Mouse (Mus musculus) intestine, postnatal 0 days (tissue): ENCODE results near the gene Sdhb. TPM values are rescaled to one million over a fixed set of nuclear protein-coding genes. Genes with fewer than 3 reads are reported as not detected.
A peak's percentile ranks its signal among the peaks of the same experiment; 100 is the strongest.

Experiments used
- ATAC-seq: fragments of 200-750 bp; cut with Nextera tagmentation; 2 replicates; pipeline ENCODE4 v1.8.0; 2017; ENCODE audit warnings: mild to moderate bottlenecking, moderate TSS enrichment, moderate library complexity
- H3K27ac ChIP-seq: fragments of 300-500 bp; sonication (generic); 2 replicates; pipeline ENCODE4 v1.5.1; 2014; ENCODE audit warnings: mild to moderate bottlenecking, low read depth, low read length, moderate library complexity
- H3K27me3 ChIP-seq: fragments of 300-500 bp; sonication (generic); replicated peaks from 2 replicates; pipeline ENCODE4 v1.6.1; 2014; ENCODE audit warnings: low read length, mixed read lengths; ENCODE audit not compliant: control insufficient read depth, insufficient read depth
- H3K36me3 ChIP-seq: fragments of 300-500 bp; sonication (generic); 2 replicates; pipeline ENCODE4 v1.6.1; 2014; ENCODE audit warnings: mild to moderate bottlenecking, moderate library complexity; ENCODE audit not compliant: control insufficient read depth, insufficient read depth
- H3K4me1 ChIP-seq: fragments of 300-500 bp; sonication (generic); replicated peaks from 2 replicates; pipeline ENCODE4 v1.6.1; 2014; ENCODE audit warnings: antibody characterized with exemption, low read length, mixed read lengths; ENCODE audit not compliant: control insufficient read depth, insufficient read depth
- H3K4me2 ChIP-seq: fragments of 300-500 bp; sonication (generic); replicated peaks from 2 replicates; pipeline ENCODE4 v1.6.1; 2014; ENCODE audit warnings: low read depth, mild to moderate bottlenecking, moderate library complexity
- H3K4me3 ChIP-seq: fragments of 300-500 bp; sonication (generic); 2 replicates; pipeline ENCODE4 v1.5.1; 2014; ENCODE audit warnings: low read depth, low read length
- H3K9ac ChIP-seq: fragments of 300-500 bp; sonication (generic); 2 replicates; pipeline ENCODE4 v1.6.1; 2014; ENCODE audit warnings: mild to moderate bottlenecking, low read depth, low read length
- H3K9me3 ChIP-seq: fragments of 300-500 bp; sonication (generic); 2 replicates; pipeline ENCODE4 v1.6.1; 2016; ENCODE audit warnings: mixed run types; ENCODE audit not compliant: control insufficient read depth
- CTCF ChIP-seq: sonication (generic); IDR thresholded peaks from 2 replicates; pipeline ENCODE4 v1.5.1; 2016; ENCODE audit warnings: low read depth, mild to moderate bottlenecking, control low read depth, antibody characterized with exemption, moderate library complexity
- WGBS: fragments of 180-500 bp; shearing (Covaris S2); extraction: QIAGEN DNeasy Blood & Tissue Kit; methylation state at CpG from one replicate; pipeline ENCODE4 v1.1.7; 2014; 5-methylcytosine and 5-hydroxymethylcytosine counted together
- polyA plus RNA-seq: library from polyadenylated mRNA; unstranded; fragments of >200 nt; fragmentation: Nextera tagmentation; extraction: Ambion mirVana; gene quantifications from 2 replicates; pipeline ENCODE4 v1.2.1, GENCODE M21; 2015

Sdhb gene
- polyA plus RNA-seq, 1 experiment from 2014 or later, result 627 TPM

- H3K4me2 ChIP-seq, result peak overlapping the region; percentile 70
- peaks cover 20% of the 10 kb centered on the region; the same call in 1 of the 2 replicates for H3K36me3 ChIP-seq
- TF ChIP-seq CTCF, result no peak
- 0 out of 2 replicates have a peak, but pooled peaks cover 4% of the 10 kb centered on the region for H3K4me1 ChIP-seq
- H3K27ac ChIP-seq, result peak overlapping the region; percentile 28
- ATAC-seq, result no peak
- H3K4me3 ChIP-seq, result peak overlapping the region; percentile 54
- H3K27me3 ChIP-seq, result peaks cover 5% of the 10 kb centered on the region; the same call in 1 of the 2 replicates
- H3K9me3 ChIP-seq, result no peaks in the 10 kb centered on the region
- peak overlapping the region; percentile 69 for H3K9ac ChIP-seq
- WGBS, result 7% methylated on average over 16 of the region's 17 CpGs
Measured at GRCm38 (mm10) chr4:141010941-141011429, 50.0 kb downstream of the Sdhb start.

DNA sequence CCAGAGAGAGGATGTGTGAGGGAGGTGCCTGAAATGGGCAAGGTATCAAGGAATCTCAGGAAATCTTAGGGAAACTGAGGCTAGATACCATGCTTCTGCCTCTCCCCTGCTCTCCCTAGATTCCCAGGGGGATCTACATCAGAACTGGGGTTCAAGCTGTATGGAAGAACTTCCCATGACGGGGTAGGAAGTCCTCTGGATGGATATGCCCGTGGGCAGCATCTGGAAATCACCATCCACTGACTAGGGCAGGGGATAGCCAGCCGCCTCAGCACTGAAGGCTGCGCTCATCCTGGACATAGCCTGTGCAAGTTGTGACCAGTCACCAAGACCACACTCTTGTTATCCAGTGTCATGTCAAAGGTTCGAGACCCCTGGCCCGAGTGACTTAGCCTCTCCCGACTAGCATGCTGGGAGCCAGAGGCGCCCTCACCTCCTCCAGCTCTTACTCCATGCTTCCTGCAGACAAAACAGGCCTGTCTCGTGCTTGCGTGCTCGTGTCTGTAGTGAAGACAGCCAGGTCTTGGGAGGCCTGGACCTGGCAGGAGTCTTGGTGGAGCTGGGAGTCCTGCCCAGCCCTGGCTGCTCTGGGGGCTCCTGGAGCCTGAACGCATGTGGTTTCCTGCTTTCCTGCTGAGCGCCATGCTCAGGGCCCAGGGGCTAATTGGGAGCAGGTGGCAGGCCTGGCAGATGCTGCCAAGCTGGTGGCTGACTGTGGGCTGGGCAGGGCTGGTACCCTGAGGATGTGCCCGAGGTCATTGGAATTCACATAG is 50.7 kb downstream of the Sdhb start:
- WGBS, result 59% methylated on average over 14 of the region's 14 CpGs
- no peak for TF ChIP-seq CTCF
- no peak overlapping the region for H3K27ac ChIP-seq
- H3K4me2 ChIP-seq, result peak overlapping the region; percentile 70
- H3K36me3 ChIP-seq, result peaks cover 13% of the 10 kb centered on the region; the same call in 1 of the 2 replicates
- peak overlapping the region; percentile 54 for H3K4me3 ChIP-seq
- no peak for ATAC-seq
- H3K27me3 ChIP-seq, result peaks cover 5% of the 10 kb centered on the region; the same call in 1 of the 2 replicates
- 0 out of 2 replicates have a peak, but pooled peaks cover 4% of the 10 kb centered on the region for H3K4me1 ChIP-seq
- H3K9ac ChIP-seq, result peak overlapping the region; percentile 69
- no peaks in the 10 kb centered on the region for H3K9me3 ChIP-seq

GRCm38 (mm10) chr4:141012558-141012957 is 51.6 kb downstream of the Sdhb start:
- peaks cover 5% of the 10 kb centered on the region; the same call in 1 of the 2 replicates for H3K27me3 ChIP-seq
- WGBS, result 63% methylated on average over 10 of the region's 10 CpGs
- H3K4me1 ChIP-seq, result 0 out of 2 replicates have a peak, but pooled peaks cover 4% of the 10 kb centered on the region
- H3K4me2 ChIP-seq, result no peak overlapping the region
- H3K27ac ChIP-seq, result no peak overlapping the region; the same call in 1 of the 2 replicates
- no peak overlapping the region for H3K9ac ChIP-seq
- peaks cover 7% of the 10 kb centered on the region; the same call in 1 of the 2 replicates for H3K36me3 ChIP-seq
- TF ChIP-seq CTCF, result no peak
- no peak overlapping the region for H3K4me3 ChIP-seq
- no peaks in the 10 kb centered on the region for H3K9me3 ChIP-seq
- ATAC-seq, result no peak

- peaks cover 5% of the 10 kb centered on the region; the same call in 1 of the 2 replicates for H3K27me3 ChIP-seq
- H3K4me3 ChIP-seq, result no peak overlapping the region
- H3K36me3 ChIP-seq, result peaks cover 7% of the 10 kb centered on the region; the same call in 1 of the 2 replicates
- H3K4me1 ChIP-seq, result 0 out of 2 replicates have a peak, but pooled peaks cover 4% of the 10 kb centered on the region
- H3K9me3 ChIP-seq, result no peaks in the 10 kb centered on the region
- no peak overlapping the region for H3K27ac ChIP-seq
- no peak for ATAC-seq
- H3K9ac ChIP-seq, result no peak overlapping the region
- TF ChIP-seq CTCF, result no peak
- WGBS, result 80% methylated on average over 8 of the region's 8 CpGs
- no peak overlapping the region for H3K4me2 ChIP-seq
Measured at GRCm38 (mm10) chr4:141014114-141014513, 53.1 kb downstream of the Sdhb start.

DNA sequence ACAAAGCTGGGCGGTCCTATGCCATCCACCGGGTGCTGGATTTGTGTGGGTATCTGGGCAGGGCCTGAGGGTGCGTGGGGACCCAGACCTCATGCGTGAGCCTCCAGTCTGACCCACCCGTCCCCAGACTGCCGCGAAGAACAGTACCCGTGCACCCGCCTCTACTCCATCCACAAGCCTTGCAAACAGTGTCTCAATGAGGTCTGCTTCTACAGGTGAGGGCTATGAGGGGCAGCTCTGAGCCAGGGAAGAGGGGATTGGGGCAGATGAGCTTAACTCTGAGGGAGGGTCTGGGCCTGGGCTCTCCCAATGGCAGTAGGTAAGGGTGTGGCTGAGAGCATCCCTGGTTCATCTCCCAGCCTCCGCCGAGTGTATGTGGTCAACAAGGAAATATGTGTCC is 53.9 kb downstream of the Sdhb start:
- Histone ChIP-seq H3K9me3 (no peaks in the 10 kb centered on the region), H3K4me1 (0 out of 2 replicates have a peak, but pooled peaks cover 4% of the 10 kb centered on the region), H3K27ac (no peak overlapping the region), H3K27me3 (peaks cover 5% of the 10 kb centered on the region; the same call in 1 of the 2 replicates), H3K4me2 (no peak overlapping the region), H3K36me3 (peaks cover 7% of the 10 kb centered on the region; the same call in 1 of the 2 replicates), H3K4me3 (no peak overlapping the region), H3K9ac (no peak overlapping the region)
- no peak for ATAC-seq
- no peak for TF ChIP-seq CTCF
- 90% methylated on average over 11 of the region's 11 CpGs for WGBS

- no peak for TF ChIP-seq CTCF
- 83% methylated on average over 7 of the region's 7 CpGs for WGBS
- 0 out of 2 replicates have a peak, but pooled peaks cover 2% of the 10 kb centered on the region for H3K4me1 ChIP-seq
- peaks cover 2% of the 10 kb centered on the region; the same call in 1 of the 2 replicates for H3K27me3 ChIP-seq
- no peak overlapping the region for H3K4me3 ChIP-seq
- H3K9ac ChIP-seq, result no peak overlapping the region
- peaks cover 7% of the 10 kb centered on the region; the same call in 1 of the 2 replicates for H3K36me3 ChIP-seq
- ATAC-seq, result no peak
- H3K9me3 ChIP-seq, result no peaks in the 10 kb centered on the region
- no peak overlapping the region for H3K4me2 ChIP-seq
- no peak overlapping the region for H3K27ac ChIP-seq
Measured at GRCm38 (mm10) chr4:141015356-141015755, 54.4 kb downstream of the Sdhb start.
